In the genomic region with DNA sequence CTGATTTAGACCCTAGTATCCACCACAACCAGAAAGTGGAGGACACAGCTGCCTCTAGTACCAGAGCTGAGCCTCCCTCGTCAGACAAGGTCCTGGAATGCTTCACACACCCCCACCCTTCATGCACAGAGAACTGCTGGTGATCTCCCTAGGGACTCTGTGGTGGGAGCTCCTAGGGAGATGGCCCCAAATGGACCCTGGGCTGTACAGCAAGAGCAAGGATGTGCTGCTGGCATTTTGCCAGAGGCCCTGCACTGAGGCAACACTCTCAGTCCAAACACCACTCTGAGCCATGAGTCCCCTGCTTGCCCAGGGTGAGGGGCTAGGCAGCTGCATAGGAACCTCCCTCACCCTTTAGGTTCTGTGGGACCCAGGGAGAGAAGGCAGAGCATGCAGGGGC, we compare ENCODE assay signal across 15 mouse cellular contexts.
DNase-seq lines count a peak whose midpoint lies in the region; ATAC-seq and TF ChIP-seq lines count a peak whose summit lies in the region.
"Had no signal": no experiment of that assay in that cellular context is flagged by ENCODE, and none has a peak within 500 bp of the region (broad histone marks: within the 10 kb centered on the region; RNA-seq: fewer than 3 reads in every experiment).

No protein-coding gene starts in this region.

- no peak overlapping the region for H3K4me2 ChIP-seq in heart, embryonic 13.5 days
- H3K4me2 ChIP-seq in heart, embryonic 12.5 days: no peak overlapping the region
- no peak overlapping the region for H3K4me2 ChIP-seq in kidney, embryonic 16.5 days (replicated peaks; ENCODE audit: low read depth, low read length)
- H3K4me2 ChIP-seq in lung, embryonic 16.5 days (ENCODE audit: low read depth, low read length): no peak overlapping the region
- no peak overlapping the region for H3K4me2 ChIP-seq in stomach, postnatal 0 days (replicated peaks; ENCODE audit: low read depth)
- H3K4me2 ChIP-seq: forebrain, embryonic 15.5 days; liver, embryonic 12.5 days had no signal

- peaks cover 14% of the 10 kb centered on the region for H3K4me1 ChIP-seq in heart, embryonic 13.5 days
- peaks cover 11% of the 10 kb centered on the region; the same call in 1 of the 2 replicates for H3K4me1 ChIP-seq in heart, embryonic 12.5 days (replicated peaks)
- peaks cover 15% of the 10 kb centered on the region for H3K4me1 ChIP-seq in kidney, embryonic 16.5 days (ENCODE audit: insufficient read depth, low read length)
- peaks cover 2% of the 10 kb centered on the region; the same call in 1 of the 2 replicates for H3K4me1 ChIP-seq in lung, embryonic 16.5 days (replicated peaks; ENCODE audit: control insufficient read depth, insufficient read depth, low read length)
- H3K4me1 ChIP-seq in stomach, postnatal 0 days (replicated peaks; ENCODE audit: control insufficient read depth, insufficient read depth): no peaks in the 10 kb centered on the region

- no peak overlapping the region for H3K9ac ChIP-seq in heart, embryonic 13.5 days
- H3K9ac ChIP-seq in heart, embryonic 12.5 days: no peak overlapping the region
- no peak overlapping the region for H3K9ac ChIP-seq in kidney, embryonic 16.5 days (replicated peaks; ENCODE audit: low read length)
- no peak overlapping the region for H3K9ac ChIP-seq in lung, embryonic 16.5 days (ENCODE audit: low read length)
- no peak overlapping the region for H3K9ac ChIP-seq in stomach, postnatal 0 days (ENCODE audit: low read length)
- H3K9ac ChIP-seq: forebrain, embryonic 15.5 days; liver, embryonic 12.5 days had no signal

- no peaks in the 10 kb centered on the region for H3K9me3 ChIP-seq in heart, embryonic 13.5 days
- peaks cover 12% of the 10 kb centered on the region; the same call in 1 of the 2 replicates for H3K9me3 ChIP-seq in heart, embryonic 12.5 days (replicated peaks)
- H3K9me3 ChIP-seq in kidney, embryonic 16.5 days (ENCODE audit: low read length): 0 out of 2 replicates have a peak, but pooled peaks cover 3% of the 10 kb centered on the region
- H3K9me3 ChIP-seq in lung, embryonic 16.5 days (ENCODE audit: control insufficient read depth, low read length): peaks cover 6% of the 10 kb centered on the region; the same call in 1 of the 2 replicates
- no peaks in the 10 kb centered on the region for H3K9me3 ChIP-seq in stomach, postnatal 0 days (ENCODE audit: control insufficient read depth, low read length)
- H3K9me3 ChIP-seq: embryonic facial prominence, embryonic 13.5 days; forebrain, embryonic 15.5 days; liver, embryonic 12.5 days had no signal

- DNase-seq in kidney, postnatal 14 days: peak; percentile 27
- DNase-seq in lung, postnatal 25 days (ENCODE audit: low spot score): no peak
- no peak for DNase-seq in stomach, postnatal 0 days (ENCODE audit: low spot score)
- DNase-seq: B cell, adult 2 months; cerebellum, adult 8-10 months; gastrocnemius, postnatal 14 days; heart, adult 2 months; thymus, adult 2 months had no signal

- H3K27me3 ChIP-seq in heart, embryonic 13.5 days (replicated peaks): peaks cover 29% of the 10 kb centered on the region
- peaks cover 13% of the 10 kb centered on the region for H3K27me3 ChIP-seq in heart, embryonic 12.5 days (replicated peaks)
- no peaks in the 10 kb centered on the region for H3K27me3 ChIP-seq in kidney, embryonic 16.5 days (ENCODE audit: insufficient read depth, low read length)
- H3K27me3 ChIP-seq in lung, embryonic 16.5 days (ENCODE audit: control insufficient read depth, insufficient read depth, low read depth, low read length): no peaks in the 10 kb centered on the region
- no peaks in the 10 kb centered on the region for H3K27me3 ChIP-seq in stomach, postnatal 0 days (ENCODE audit: control insufficient read depth, insufficient read depth, low read length)
- H3K27me3 ChIP-seq: embryonic facial prominence, embryonic 13.5 days; forebrain, embryonic 15.5 days had no signal

- 0 out of 2 replicates have a peak, but pooled peaks have one; percentile 12 for ATAC-seq in heart, embryonic 13.5 days (ENCODE audit: extremely low read depth, insufficient number of reproducible peaks, low FRiP score, low TSS enrichment)
- no peak for ATAC-seq in heart, embryonic 12.5 days (ENCODE audit: insufficient number of reproducible peaks, low FRiP score)
- ATAC-seq in kidney, embryonic 16.5 days (ENCODE audit: low FRiP score, low TSS enrichment): no peak
- 0 out of 2 replicates have a peak, but pooled peaks have one; percentile 10 for ATAC-seq in lung, embryonic 16.5 days (ENCODE audit: low read depth)
- ATAC-seq in stomach, postnatal 0 days (ENCODE audit: low FRiP score, low TSS enrichment): peak; percentile 41; the same call in 1 of the 2 replicates
- ATAC-seq: forebrain, embryonic 15.5 days; liver, embryonic 12.5 days had no signal

- WGBS in heart, embryonic 13.5 days: 20% methylated on average over 1 of the region's 1 CpGs
- 26% methylated on average over 1 of the region's 1 CpGs for WGBS in heart, embryonic 12.5 days
- 46% methylated on average over 1 of the region's 1 CpGs for WGBS in kidney, embryonic 16.5 days
- WGBS in lung, embryonic 16.5 days: 17% methylated on average over 1 of the region's 1 CpGs
- WGBS in stomach, postnatal 0 days: 30% methylated on average over 1 of the region's 1 CpGs

- no peak overlapping the region for H3K4me3 ChIP-seq in heart, embryonic 13.5 days
- H3K4me3 ChIP-seq in heart, embryonic 12.5 days: no peak overlapping the region
- no peak overlapping the region for H3K4me3 ChIP-seq in kidney, embryonic 16.5 days (ENCODE audit: low read length)
- no peak overlapping the region for H3K4me3 ChIP-seq in lung, embryonic 16.5 days (ENCODE audit: low read length)
- no peak overlapping the region for H3K4me3 ChIP-seq in stomach, postnatal 0 days (ENCODE audit: low read depth, low read length)
- H3K4me3 ChIP-seq: forebrain, embryonic 15.5 days; heart, adult 2 months; liver, embryonic 12.5 days had no signal

- no peak overlapping the region for H3K27ac ChIP-seq in heart, embryonic 13.5 days (replicated peaks)
- no peak overlapping the region for H3K27ac ChIP-seq in heart, embryonic 12.5 days (ENCODE audit: poor library complexity, severe bottlenecking)
- H3K27ac ChIP-seq in kidney, embryonic 16.5 days (ENCODE audit: low read length): no peak overlapping the region
- no peak overlapping the region for H3K27ac ChIP-seq in lung, embryonic 16.5 days (ENCODE audit: low read length)
- no peak overlapping the region for H3K27ac ChIP-seq in stomach, postnatal 0 days (replicated peaks)
- H3K27ac ChIP-seq: embryonic facial prominence, embryonic 13.5 days; forebrain, embryonic 15.5 days; heart, adult 2 months; liver, embryonic 12.5 days had no signal

- no peaks in the 10 kb centered on the region for H3K36me3 ChIP-seq in heart, embryonic 13.5 days
- no peaks in the 10 kb centered on the region for H3K36me3 ChIP-seq in heart, embryonic 12.5 days
- no peaks in the 10 kb centered on the region for H3K36me3 ChIP-seq in kidney, embryonic 16.5 days (ENCODE audit: insufficient read depth, low read length)
- H3K36me3 ChIP-seq in lung, embryonic 16.5 days (ENCODE audit: control insufficient read depth, insufficient read depth, low read length): no peaks in the 10 kb centered on the region
- H3K36me3 ChIP-seq in stomach, postnatal 0 days (ENCODE audit: control insufficient read depth, insufficient read depth, low read length): no peaks in the 10 kb centered on the region
- H3K36me3 ChIP-seq: embryonic facial prominence, embryonic 13.5 days; forebrain, embryonic 15.5 days; liver, embryonic 12.5 days had no signal

- no peak for TF ChIP-seq CTCF in stomach, postnatal 0 days (IDR thresholded peaks at IDR 0.05; ENCODE audit: low read depth)

- no peak for TF ChIP-seq EP300 in stomach, postnatal 0 days (optimal IDR thresholded peaks at IDR 0.05)

Comparison
In these comparisons a context has a peak if more than half of its experiments do, and no peak if none do; other contexts are left out.
1. ATAC-seq: peak in heart, embryonic 13.5 days (single experiment), lung, embryonic 16.5 days (single experiment) and stomach, postnatal 0 days (single experiment); none in heart, embryonic 12.5 days (single experiment) and kidney, embryonic 16.5 days (single experiment).